Mouse (Mus musculus) liver, postnatal 0 days (tissue): ENCODE measurements around the gene Sp100. TPM values are rescaled to one million over a fixed set of nuclear protein-coding genes. Genes with fewer than 3 reads are reported as not detected.

Source experiments
- ATAC-seq: fragments of 200-750 bp; cut with Nextera tagmentation; 2 replicates; pipeline ENCODE4 v1.8.0; 2017; ENCODE audit warnings: mild to moderate bottlenecking, moderate library complexity
- DNase-seq: peaks from one replicate; pipeline ENCODE4 v3.0.0-alpha.2; 2016
- H3K27ac ChIP-seq: fragments of 300-500 bp; sonication (generic); 2 replicates; pipeline ENCODE4 v1.5.1; 2014; ENCODE audit warnings: antibody characterized with exemption, moderate library complexity, mild to moderate bottlenecking, low read depth
- H3K27me3 ChIP-seq: fragments of 300-500 bp; sonication (generic); 2 replicates; pipeline ENCODE4 v1.6.1; 2014; ENCODE audit warnings: low read length, control low read depth, mixed read lengths; ENCODE audit not compliant: insufficient read depth
- H3K36me3 ChIP-seq: fragments of 300-500 bp; sonication (generic); replicated peaks from 2 replicates; pipeline ENCODE4 v1.6.1; 2014; ENCODE audit warnings: mild to moderate bottlenecking, control low read depth, low read length, moderate library complexity, mixed read lengths; ENCODE audit not compliant: insufficient read depth
- H3K4me1 ChIP-seq: fragments of 300-500 bp; sonication (generic); 2 replicates; pipeline ENCODE4 v1.6.1; 2014; ENCODE audit warnings: antibody characterized with exemption, mild to moderate bottlenecking, control low read depth; ENCODE audit not compliant: insufficient read depth
- H3K4me2 ChIP-seq: fragments of 300-500 bp; sonication (generic); 2 replicates; pipeline ENCODE4 v1.6.1; 2014; ENCODE audit warnings: low read depth, mild to moderate bottlenecking, low read length, moderate library complexity, mixed read lengths
- H3K4me3 ChIP-seq: fragments of 300-500 bp; sonication (generic); 2 replicates; pipeline ENCODE4 v1.5.1; 2014; ENCODE audit warnings: low read depth, low read length
- H3K9ac ChIP-seq: fragments of 300-500 bp; sonication (generic); replicated peaks from 2 replicates; pipeline ENCODE4 v1.6.1; 2014; ENCODE audit warnings: mild to moderate bottlenecking, moderate library complexity
- H3K9me3 ChIP-seq: fragments of 300-500 bp; sonication (generic); 2 replicates; pipeline ENCODE4 v1.6.1; 2016; ENCODE audit warnings: mild to moderate bottlenecking, control low read depth, low read length, mixed read lengths
- CTCF ChIP-seq: sonication (generic); IDR thresholded peaks from 2 replicates; pipeline ENCODE4 v1.5.1; 2016; ENCODE audit warnings: antibody characterized with exemption, low read depth
- EP300 ChIP-seq: IDR thresholded peaks from 2 replicates; pipeline ENCODE4 v1.6.1; 2016; ENCODE audit warnings: antibody characterized with exemption, low read depth, mild to moderate bottlenecking
- WGBS: fragments of 180-500 bp; shearing (Covaris S2); extraction: QIAGEN DNeasy Blood & Tissue Kit; methylation state at CpG from one replicate; pipeline ENCODE4 v1.1.7; 2014; ENCODE audit not compliant: insufficient replicate concordance; 5-methylcytosine and 5-hydroxymethylcytosine counted together
- polyA plus RNA-seq: library from polyadenylated mRNA; unstranded; fragments of >200 nt; fragmentation: Nextera tagmentation; extraction: Ambion mirVana; gene quantifications from 2 replicates; pipeline ENCODE4 v1.2.1, GENCODE M21; 2015

Sp100 gene
- polyA plus RNA-seq, 1 experiment from 2014 or later, result 12.7 TPM

GRCm38 (mm10) chr1:85686666-85687065 is 36.9 kb downstream of the Sp100 start:
- Histone ChIP-seq H3K27me3 (no peaks in the 10 kb centered on the region), H3K9me3 (no peaks in the 10 kb centered on the region), H3K4me3 (no peak overlapping the region), H3K27ac (no peak overlapping the region), H3K4me2 (no peak overlapping the region), H3K9ac (no peak overlapping the region), H3K36me3 (peaks cover 7% of the 10 kb centered on the region; the same call in 1 of the 2 replicates), H3K4me1 (no peaks in the 10 kb centered on the region)
- TF ChIP-seq CTCF (no peak), EP300 (no peak)
- 63% methylated on average over 5 of the region's 5 CpGs for WGBS
- ATAC-seq, result no peak
- DNase-seq, result no peak

- ATAC-seq, result no peak
- no peak overlapping the region for H3K27ac ChIP-seq
- no peak for DNase-seq
- TF ChIP-seq EP300 (no peak), CTCF (no peak)
- peaks cover 3% of the 10 kb centered on the region for H3K36me3 ChIP-seq
- WGBS, result 36% methylated on average over 5 of the region's 5 CpGs
- no peak overlapping the region for H3K9ac ChIP-seq
- no peaks in the 10 kb centered on the region for H3K9me3 ChIP-seq
- H3K4me2 ChIP-seq, result peak overlapping the region; percentile 6; the same call in 1 of the 2 replicates
- H3K4me1 ChIP-seq, result no peaks in the 10 kb centered on the region
- no peaks in the 10 kb centered on the region for H3K27me3 ChIP-seq
- no peak overlapping the region for H3K4me3 ChIP-seq
Measured at GRCm38 (mm10) chr1:85687346-85687745, 37.6 kb downstream of the Sp100 start.

DNA sequence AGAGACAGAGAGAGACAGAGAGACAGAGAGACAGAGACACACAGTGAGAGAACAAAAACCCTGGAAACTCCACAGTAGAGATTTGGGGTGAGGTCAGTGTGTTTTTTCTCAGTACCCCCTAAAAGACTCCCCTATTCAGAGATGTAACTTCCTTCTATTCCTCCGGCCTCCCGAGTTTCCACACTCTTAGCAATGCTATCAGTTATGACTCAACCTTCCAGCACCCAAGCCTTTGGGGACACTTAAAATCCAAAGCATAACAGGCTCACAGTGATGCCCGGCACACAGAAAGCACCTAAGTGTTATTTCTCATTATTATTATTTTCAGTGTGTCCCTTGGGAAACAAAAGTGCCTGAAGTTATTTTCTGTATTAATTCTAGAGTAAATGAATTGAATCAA is 40.8 kb downstream of the Sp100 start:
- no peaks in the 10 kb centered on the region; the same call in none of the 2 replicates for H3K36me3 ChIP-seq
- ATAC-seq (no peak), DNase-seq (no peak)
- TF ChIP-seq EP300 (no peak), CTCF (no peak)
- no peak overlapping the region for H3K27ac ChIP-seq
- no peaks in the 10 kb centered on the region for H3K9me3 ChIP-seq
- 56% methylated on average over 3 of the region's 3 CpGs for WGBS
- no peak overlapping the region for H3K4me2 ChIP-seq
- H3K9ac ChIP-seq, result no peak overlapping the region
- H3K4me3 ChIP-seq, result no peak overlapping the region
- no peaks in the 10 kb centered on the region for H3K4me1 ChIP-seq
- no peaks in the 10 kb centered on the region for H3K27me3 ChIP-seq

DNA sequence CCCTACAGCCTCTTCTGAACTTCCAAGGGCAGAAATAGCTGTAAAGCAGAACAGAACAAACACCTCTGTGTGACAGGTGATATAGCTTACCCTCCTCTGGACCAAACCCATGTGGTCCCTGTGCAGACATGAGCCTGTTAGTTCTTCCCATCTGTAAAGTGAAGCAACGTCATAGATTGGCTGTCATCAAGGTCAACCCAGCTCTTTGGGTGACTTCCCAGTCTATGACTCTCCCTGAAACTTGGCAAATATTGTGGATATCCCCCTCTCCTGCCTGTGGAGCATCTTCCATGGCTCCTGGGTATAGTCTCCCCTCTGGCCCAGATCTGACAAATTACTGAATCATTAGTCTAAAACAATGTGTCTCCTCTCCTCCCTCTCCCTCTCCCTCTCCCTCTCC is 42.5 kb downstream of the Sp100 start:
- no peaks in the 10 kb centered on the region for H3K27me3 ChIP-seq
- DNase-seq, result no peak
- H3K36me3 ChIP-seq, result peaks cover 3% of the 10 kb centered on the region
- no peak overlapping the region for H3K4me3 ChIP-seq
- no peak overlapping the region for H3K4me2 ChIP-seq
- ATAC-seq, result no peak
- no peak overlapping the region for H3K9ac ChIP-seq
- no peaks in the 10 kb centered on the region for H3K9me3 ChIP-seq
- 52% methylated on average over 1 of the region's 1 CpGs for WGBS
- H3K27ac ChIP-seq, result no peak overlapping the region
- no peak for TF ChIP-seq CTCF
- TF ChIP-seq EP300, result no peak
- H3K4me1 ChIP-seq, result no peaks in the 10 kb centered on the region

DNA sequence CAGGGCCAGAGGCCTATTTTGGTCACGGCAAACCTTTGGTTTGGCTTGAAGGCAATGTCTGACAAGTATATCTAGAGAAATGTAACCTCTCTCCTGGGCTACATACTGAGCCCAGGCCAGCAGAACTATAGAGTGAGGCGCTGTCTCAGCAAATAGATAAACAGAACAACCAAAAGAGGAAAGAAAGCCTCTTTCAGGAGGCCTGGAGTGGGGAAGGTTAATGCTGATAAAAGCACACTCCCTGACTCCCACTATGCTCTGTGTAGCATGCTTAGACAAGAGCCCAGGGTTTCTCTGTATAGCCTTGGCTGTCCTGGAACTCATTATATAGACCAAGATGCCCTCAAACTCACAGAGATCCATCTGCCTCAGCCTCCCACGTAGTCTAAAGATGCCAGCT is 43.5 kb downstream of the Sp100 start:
- Histone ChIP-seq H3K27ac (no peak overlapping the region), H3K4me3 (no peak overlapping the region), H3K4me2 (no peak overlapping the region), H3K9me3 (no peaks in the 10 kb centered on the region), H3K36me3 (peaks cover 7% of the 10 kb centered on the region), H3K4me1 (no peaks in the 10 kb centered on the region), H3K27me3 (no peaks in the 10 kb centered on the region), H3K9ac (no peak overlapping the region)
- ATAC-seq, result no peak
- DNase-seq, result no peak
- 48% methylated on average over 3 of the region's 3 CpGs for WGBS
- TF ChIP-seq EP300, result no peak
- TF ChIP-seq CTCF, result no peak

DNA sequence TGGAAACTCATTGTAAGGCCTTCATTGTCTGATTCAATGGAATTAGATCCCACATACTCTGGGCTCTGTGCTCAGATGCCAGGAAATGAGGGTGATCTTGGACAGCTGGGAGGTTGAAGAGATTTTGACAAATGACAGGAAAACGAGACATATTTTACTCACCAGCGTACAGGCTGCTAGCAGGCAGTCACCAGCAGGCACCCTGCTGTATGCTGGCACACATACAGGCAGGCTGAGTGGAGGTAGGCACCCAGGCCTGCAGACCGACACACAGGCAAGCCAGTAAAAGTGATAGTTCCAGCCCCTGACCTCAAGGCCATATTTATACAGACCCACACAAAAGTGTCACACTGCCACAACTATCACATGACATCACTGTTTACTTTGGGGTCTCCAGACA is 45.9 kb downstream of the Sp100 start:
- TF ChIP-seq EP300 (no peak), CTCF (no peak)
- Histone ChIP-seq H3K27ac (no peak overlapping the region), H3K9me3 (no peaks in the 10 kb centered on the region), H3K4me2 (no peak overlapping the region), H3K36me3 (peaks cover 7% of the 10 kb centered on the region), H3K27me3 (no peaks in the 10 kb centered on the region), H3K4me3 (no peak overlapping the region), H3K4me1 (no peaks in the 10 kb centered on the region), H3K9ac (no peak overlapping the region)
- DNase-seq (no peak), ATAC-seq (no peak)
- WGBS, result 81% methylated on average over 3 of the region's 3 CpGs
